Mouse (Mus musculus) brown adipose tissue, adult 24 weeks (tissue): ENCODE measurements around the gene Cabp4. TPM values are rescaled to one million over a fixed set of nuclear protein-coding genes. Genes with fewer than 3 reads are reported as not detected.

Source experiments
- polyA plus RNA-seq: library from polyadenylated mRNA; stranded (reverse); fragments of >200 nt; gene quantifications from 2 replicates; pipeline ENCODE4 v1.2.4, GENCODE M21; 2012; ENCODE audit not compliant: missing spikeins, insufficient read depth, insufficient read length

Gene Cabp4
- polyA plus RNA-seq, 1 experiment, result not detected

Other genes with a start within 250 kb of the Cabp4 start
- gene Tcirg1, start 236.9 kb downstream of the Cabp4 start, polyA plus RNA-seq, result 5.3 and 7.7 TPM in 2 replicates
- 1,010 and 1,143 TPM in 2 replicates for gene Ndufs8, start 231.3 kb downstream of the Cabp4 start, polyA plus RNA-seq
- 1.8 and 2.2 TPM in 2 replicates for gene Aldh3b1, start 214.2 kb downstream of the Cabp4 start, polyA plus RNA-seq
- gene Unc93b1, start 208.8 kb downstream of the Cabp4 start, polyA plus RNA-seq, result 25.3 and 25.4 TPM in 2 replicates
- gene Aldh3b3, start 185.4 kb downstream of the Cabp4 start, polyA plus RNA-seq, result not detected in 2 replicates
- 6.9 and 13.4 TPM in 2 replicates for gene Aldh3b2, start 171.7 kb downstream of the Cabp4 start, polyA plus RNA-seq
- 33.3 and 40.6 TPM in 2 replicates for gene Acy3, start 157.5 kb downstream of the Cabp4 start, polyA plus RNA-seq
- not detected in 2 replicates for gene Tbx10, start 151.3 kb downstream of the Cabp4 start, polyA plus RNA-seq
- 24.5 and 49.5 TPM in 2 replicates for gene Nudt8, start 143.5 kb downstream of the Cabp4 start, polyA plus RNA-seq
- not detected in 2 replicates for gene Gm49405, start 143.4 kb downstream of the Cabp4 start, polyA plus RNA-seq
- 1.1 and 1.8 TPM in 2 replicates for gene Doc2g, start 140.7 kb downstream of the Cabp4 start, polyA plus RNA-seq
- gene Ndufv1, start 131.2 kb downstream of the Cabp4 start, polyA plus RNA-seq, result 1,127 and 1,213 TPM in 2 replicates
- 362 and 451 TPM in 2 replicates for gene Gstp1, start 106.0 kb downstream of the Cabp4 start, polyA plus RNA-seq
- 14.8 and 26.0 TPM in 2 replicates for gene Gstp2, start 98.0 kb downstream of the Cabp4 start, polyA plus RNA-seq
- 2.3 and 4.2 TPM in 2 replicates for gene Gstp3, start 84.5 kb downstream of the Cabp4 start, polyA plus RNA-seq
- gene Cabp2, start 62.5 kb downstream of the Cabp4 start, polyA plus RNA-seq, result not detected in 2 replicates
- gene Cdk2ap2, start 46.9 kb downstream of the Cabp4 start, polyA plus RNA-seq, result 78.5 and 101 TPM in 2 replicates
- 14.8 and 17.2 TPM in 2 replicates for gene Pitpnm1, start 44.0 kb downstream of the Cabp4 start, polyA plus RNA-seq
- 62.7 and 65.2 TPM in 2 replicates for gene Aip, start 18.2 kb downstream of the Cabp4 start, polyA plus RNA-seq
- gene Gpr152, start 4.2 kb downstream of the Cabp4 start, polyA plus RNA-seq, result not detected in 2 replicates
- 103 and 112 TPM in 2 replicates for gene Coro1b, start 4.6 kb upstream of the Cabp4 start, polyA plus RNA-seq
- gene Ptprcap, start 9.6 kb upstream of the Cabp4 start, polyA plus RNA-seq, result 1.3 and 3.3 TPM in 2 replicates
- gene Rps6kb2, start 19.3 kb upstream of the Cabp4 start, polyA plus RNA-seq, result 17.2 and 17.7 TPM in 2 replicates
- gene Carns1, start 31.4 kb upstream of the Cabp4 start, polyA plus RNA-seq, result 2.1 and 3.1 TPM in 2 replicates
- gene Tbc1d10c, start 47.3 kb upstream of the Cabp4 start, polyA plus RNA-seq, result 0.83 TPM in 1 of 2 replicates, not detected in the other
- 265 and 309 TPM in 2 replicates for gene Ppp1ca, start 48.0 kb upstream of the Cabp4 start, polyA plus RNA-seq
- gene Rad9a, start 57.6 kb upstream of the Cabp4 start, polyA plus RNA-seq, result 4.4 and 7.6 TPM in 2 replicates
- gene Clcf1, start 70.2 kb upstream of the Cabp4 start, polyA plus RNA-seq, result not detected in 2 replicates
- not detected in 2 replicates for gene AC109138.7, start 70.3 kb upstream of the Cabp4 start, polyA plus RNA-seq
- 63.7 and 81.4 TPM in 2 replicates for gene Pold4, start 87.9 kb upstream of the Cabp4 start, polyA plus RNA-seq
- 3.3 and 4.8 TPM in 2 replicates for gene Ssh3, start 125.1 kb upstream of the Cabp4 start, polyA plus RNA-seq
- gene Ankrd13d, start 139.1 kb upstream of the Cabp4 start, polyA plus RNA-seq, result 0.87 TPM in 1 of 2 replicates, not detected in the other
- 30.7 and 35.9 TPM in 2 replicates for gene Grk2, start 162.2 kb upstream of the Cabp4 start, polyA plus RNA-seq